Mouse (Mus musculus): Measurements from ENCODE around the gene Tmem81.

DNA sequence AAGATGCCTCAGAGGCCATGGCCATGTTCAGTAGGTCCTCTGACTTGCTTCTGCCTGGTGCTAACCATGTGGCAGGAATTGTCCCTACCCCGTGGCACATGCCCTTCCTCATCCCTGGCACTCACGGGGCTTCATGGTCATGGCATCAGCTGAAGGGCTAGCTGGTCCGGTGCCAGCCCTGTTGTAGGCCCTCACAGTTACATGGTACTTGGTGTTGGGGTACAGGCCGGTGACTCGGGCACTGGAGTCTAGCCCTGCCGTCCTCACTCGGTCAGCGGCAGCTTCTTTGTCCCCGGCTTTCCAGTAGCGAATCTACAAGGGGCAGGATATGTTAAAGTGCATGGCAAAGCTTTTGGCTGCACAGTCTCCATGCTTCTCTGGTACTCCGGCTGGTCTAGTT, 10.7 kb downstream of the Tmem81 start:
- TF ChIP-seq CTCF (IDR thresholded peaks at IDR 0.05; ENCODE audit: control insufficient read depth, insufficient read depth, insufficient read length) (no peak), MYOG (IDR thresholded peaks at IDR 0.05; ENCODE audit: control insufficient read depth, extremely low read depth, insufficient read length) (no peak), MAX (IDR thresholded peaks at IDR 0.05) (no peak), MYOD1 (IDR thresholded peaks at IDR 0.05; ENCODE audit: control insufficient read depth, insufficient read length, low read depth) (no peak), USF1 (IDR thresholded peaks at IDR 0.05; ENCODE audit: low read depth) (no peak), CEBPB (IDR thresholded peaks at IDR 0.05; ENCODE audit: low read depth) (no peak)
